In the genomic region with DNA sequence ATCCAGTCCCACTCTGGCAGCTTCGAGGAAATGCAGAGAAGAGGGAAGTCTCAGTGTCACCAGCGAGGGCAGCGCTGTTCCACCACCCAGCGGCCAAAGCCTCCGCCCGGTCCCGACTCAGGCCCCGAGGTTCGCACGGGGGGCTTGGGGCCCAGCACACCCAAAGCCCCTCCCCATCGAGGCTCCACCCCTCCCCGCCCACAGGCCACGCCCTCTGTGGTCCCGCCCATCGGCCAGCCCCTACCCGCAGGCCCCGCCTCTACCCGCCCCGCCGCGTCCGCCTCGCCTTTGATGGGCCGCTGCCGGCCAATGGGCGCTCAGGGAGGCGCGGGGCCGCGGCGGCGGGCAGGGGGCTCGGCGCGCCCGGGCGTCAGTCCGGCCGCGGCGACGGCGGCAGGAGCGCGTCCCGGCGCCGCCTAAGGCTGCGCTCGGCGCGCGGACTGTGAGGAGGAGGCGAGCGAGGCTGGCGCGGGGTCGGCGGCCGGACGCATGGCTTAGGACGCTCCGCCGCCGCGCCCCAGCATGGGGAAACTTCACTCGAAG, we compare ENCODE assay signal across 8 mouse cellular contexts. TPM values are rescaled to one million over a fixed set of nuclear protein-coding genes. Genes with fewer than 3 reads are reported as not detected.
DNase-seq lines count a peak whose midpoint lies in the region; ATAC-seq and TF ChIP-seq lines count a peak whose summit lies in the region.

A gene (plus strand): TSS at position 370 of the 543 bp plus-strand sequence.

- peaks cover 83% of the 10 kb centered on the region for H3K27me3 ChIP-seq in E14TG2a.4 (ENCODE audit: insufficient read depth, low read length)
- 0 out of 2 replicates have a peak, but pooled peaks cover 3% of the 10 kb centered on the region for H3K27me3 ChIP-seq in lung, embryonic 15.5 days

- H3K27ac ChIP-seq in lung, embryonic 15.5 days, result peak within 1 kb of the TSS; percentile 84

- no peak for TF ChIP-seq CTCF in E14TG2a.4 (conservative IDR thresholded peaks at IDR 0.05; ENCODE audit: low read length)

- H3K4me1 ChIP-seq in E14TG2a.4 (replicated peaks; ENCODE audit: low read depth, low read length), result peaks cover 11% of the 10 kb centered on the region
- peaks cover 47% of the 10 kb centered on the region for H3K4me1 ChIP-seq in lung, embryonic 15.5 days

- under 1% methylated on average over 36 of the region's 67 CpGs for WGBS in lung, embryonic 15.5 days

- H3K36me3 ChIP-seq in E14TG2a.4 (ENCODE audit: insufficient read depth, low read length), result no peaks in the 10 kb centered on the region
- H3K36me3 ChIP-seq in lung, embryonic 15.5 days, result no peaks in the 10 kb centered on the region

- peak; percentile 85 for ATAC-seq in frontal cortex, adult (ENCODE audit: low TSS enrichment)
- peak; percentile 92 for ATAC-seq in lung, embryonic 15.5 days (ENCODE audit: borderline replicate concordance, extremely low read depth, low FRiP score, low TSS enrichment)

- H3K9me3 ChIP-seq in E14TG2a.4 (ENCODE audit: low read length), result no peaks in the 10 kb centered on the region; the same call in 1 of the 2 replicates
- H3K9me3 ChIP-seq in lung, embryonic 15.5 days, result no peaks in the 10 kb centered on the region

- H3K4me3 ChIP-seq in E14TG2a.4 (replicated peaks; ENCODE audit: low read length), result peak within 1 kb of the TSS; percentile 87
- H3K4me3 ChIP-seq in lung, embryonic 15.5 days, result peak within 1 kb of the TSS; percentile 91

- peak; percentile 87 for DNase-seq in cerebellum, adult 18-20 months
- peak; percentile 92 for DNase-seq in heart, postnatal 4 days
- peak; percentile 72 for DNase-seq in layer of hippocampus, adult 9-11 months
- DNase-seq in ovary, postnatal 14 days (ENCODE audit: low spot score), result peak; percentile 95
- DNase-seq in thymus, postnatal 14 days, result peak; percentile 92

- peak within 1 kb of the TSS; percentile 85 for H3K9ac ChIP-seq in lung, embryonic 15.5 days

- peak within 1 kb of the TSS; percentile 98 for H3K4me2 ChIP-seq in lung, embryonic 15.5 days

RNA-seq across cellular contexts. Expression of the gene that starts here (rescaled TPM):
- 10 to 100 TPM in 1 of 2 experiments, 1 to 10 TPM in 1; 8.7 to 10.2 TPM for total RNA-seq in heart, postnatal 4 days (2021)
- polyA plus RNA-seq in lung, embryonic 15.5 days (2015; fragmentation: Nextera tagmentation; extraction: Ambion mirVana), result 56.4 TPM in 2 replicates

Comparison
In these comparisons a context has a peak if more than half of its experiments do, and no peak if none do; other contexts are left out.
1. Peak in every context shown above with its lines: DNase-seq, ATAC-seq, H3K4me3 ChIP-seq and H3K27ac ChIP-seq.